Mouse (Mus musculus): Measurements from ENCODE around the gene Vapa.

GRCm38 (mm10) chr17:65564189-65564588 lies 49.2 kb downstream of the Vapa start:
- TF ChIP-seq CTCF (IDR thresholded peaks at IDR 0.05; ENCODE audit: control insufficient read depth, insufficient read depth, insufficient read length) (no peak), FOSL1 (IDR thresholded peaks at IDR 0.05; ENCODE audit: insufficient read depth, low read length, poor library complexity, severe bottlenecking) (no peak), USF1 (IDR thresholded peaks at IDR 0.05; ENCODE audit: low read depth) (no peak), MAX (IDR thresholded peaks at IDR 0.05) (no peak)
